Mouse (Mus musculus): ENCODE measurements around the gene Cnnm4. TPM values are rescaled to one million over a fixed set of nuclear protein-coding genes. Genes with fewer than 3 reads are reported as not detected.
A peak's percentile ranks its signal among the peaks of the same experiment; 100 is the strongest.

Gene Cnnm4
- polyA plus RNA-seq, 1 experiment from 2014 or later: 10.9 TPM

- no peaks in the 10 kb centered on the region for H3K36me3 ChIP-seq (ENCODE audit: insufficient read depth)
- H3K9me3 ChIP-seq (ENCODE audit: low read depth, low read length): no peaks in the 10 kb centered on the region
- WGBS: 66% methylated on average over 10 of the region's 10 CpGs
- H3K4me3 ChIP-seq (ENCODE audit: low read depth, low read length): peak overlapping the region; percentile 16; the same call in 1 of the 2 replicates
- no peaks in the 10 kb centered on the region for H3K27me3 ChIP-seq (ENCODE audit: insufficient read depth, low read length)
- ATAC-seq (ENCODE audit: insufficient read depth) (no peak), DNase-seq (no peak)
- no peak for TF ChIP-seq CTCF (IDR thresholded peaks at IDR 0.05; ENCODE audit: low read depth)
- peaks cover 36% of the 10 kb centered on the region for H3K4me1 ChIP-seq (ENCODE audit: insufficient read depth)
- peak overlapping the region; percentile 40; the same call in 1 of the 2 replicates for H3K9ac ChIP-seq
- H3K27ac ChIP-seq (ENCODE audit: low read depth): no peak overlapping the region
- H3K4me2 ChIP-seq: peak overlapping the region; percentile 89
Measured at GRCm38 (mm10) chr1:36473211-36473780, 1.9 kb downstream of the Cnnm4 start.

GRCm38 (mm10) chr1:36474646-36475045 is 3.2 kb downstream of the Cnnm4 start:
- peak overlapping the region; percentile 9; the same call in 1 of the 2 replicates for H3K4me3 ChIP-seq (ENCODE audit: low read depth, low read length)
- no peaks in the 10 kb centered on the region for H3K27me3 ChIP-seq (ENCODE audit: insufficient read depth, low read length)
- H3K27ac ChIP-seq (ENCODE audit: low read depth): 0 out of 2 replicates have a peak overlapping the region, but pooled peaks have one; percentile 12
- peak overlapping the region; percentile 89 for H3K4me2 ChIP-seq
- H3K9ac ChIP-seq: peak overlapping the region; percentile 29
- H3K9me3 ChIP-seq (ENCODE audit: low read depth, low read length): no peaks in the 10 kb centered on the region
- no peaks in the 10 kb centered on the region for H3K36me3 ChIP-seq (ENCODE audit: insufficient read depth)
- WGBS: 47% methylated on average over 3 of the region's 3 CpGs
- peaks cover 36% of the 10 kb centered on the region for H3K4me1 ChIP-seq (ENCODE audit: insufficient read depth)
- TF ChIP-seq CTCF (IDR thresholded peaks at IDR 0.05; ENCODE audit: low read depth): no peak
- ATAC-seq (ENCODE audit: insufficient read depth) (no peak), DNase-seq (no peak)

- Histone ChIP-seq H3K4me2 (peak overlapping the region; percentile 89), H3K4me3 (ENCODE audit: low read depth, low read length) (0 out of 2 replicates have a peak overlapping the region, but pooled peaks have one; percentile 3), H3K36me3 (ENCODE audit: insufficient read depth) (no peaks in the 10 kb centered on the region), H3K27me3 (ENCODE audit: insufficient read depth, low read length) (no peaks in the 10 kb centered on the region), H3K9me3 (ENCODE audit: low read depth, low read length) (no peaks in the 10 kb centered on the region), H3K27ac (ENCODE audit: low read depth) (peak overlapping the region; percentile 42; the same call in 1 of the 2 replicates), H3K9ac (peak overlapping the region; percentile 20; the same call in 1 of the 2 replicates), H3K4me1 (ENCODE audit: insufficient read depth) (peaks cover 36% of the 10 kb centered on the region)
- DNase-seq: peak; percentile 34
- ATAC-seq (ENCODE audit: insufficient read depth): no peak
- TF ChIP-seq CTCF (IDR thresholded peaks at IDR 0.05; ENCODE audit: low read depth): no peak
- 49% methylated on average over 8 of the region's 8 CpGs for WGBS
Measured at GRCm38 (mm10) chr1:36475480-36476110, 4.2 kb downstream of the Cnnm4 start.

- H3K4me3 ChIP-seq (ENCODE audit: low read depth, low read length): no peak overlapping the region
- H3K9ac ChIP-seq: no peak overlapping the region
- WGBS: 60% methylated on average over 7 of the region's 7 CpGs
- no peaks in the 10 kb centered on the region for H3K27me3 ChIP-seq (ENCODE audit: insufficient read depth, low read length)
- no peaks in the 10 kb centered on the region for H3K9me3 ChIP-seq (ENCODE audit: low read depth, low read length)
- no peak overlapping the region for H3K27ac ChIP-seq (ENCODE audit: low read depth)
- no peak for TF ChIP-seq CTCF (IDR thresholded peaks at IDR 0.05; ENCODE audit: low read depth)
- ATAC-seq (ENCODE audit: insufficient read depth) (no peak), DNase-seq (no peak)
- H3K36me3 ChIP-seq (ENCODE audit: insufficient read depth): no peaks in the 10 kb centered on the region
- H3K4me2 ChIP-seq: no peak overlapping the region
- H3K4me1 ChIP-seq (ENCODE audit: insufficient read depth): peaks cover 36% of the 10 kb centered on the region
Measured at GRCm38 (mm10) chr1:36476426-36476825, 5.0 kb downstream of the Cnnm4 start.

GRCm38 (mm10) chr1:36478343-36478795 is 6.9 kb downstream of the Cnnm4 start:
- no peak overlapping the region for H3K4me3 ChIP-seq (ENCODE audit: low read depth, low read length)
- peaks cover 22% of the 10 kb centered on the region for H3K4me1 ChIP-seq (ENCODE audit: insufficient read depth)
- H3K9ac ChIP-seq: no peak overlapping the region
- no peaks in the 10 kb centered on the region for H3K36me3 ChIP-seq (ENCODE audit: insufficient read depth)
- no peak for TF ChIP-seq CTCF (IDR thresholded peaks at IDR 0.05; ENCODE audit: low read depth)
- WGBS: 34% methylated on average over 2 of the region's 2 CpGs
- ATAC-seq (ENCODE audit: insufficient read depth) (peak; percentile 29; the same call in 1 of the 2 replicates), DNase-seq (peak; percentile 31)
- H3K4me2 ChIP-seq: no peak overlapping the region
- H3K27ac ChIP-seq (ENCODE audit: low read depth): no peak overlapping the region
- no peaks in the 10 kb centered on the region for H3K9me3 ChIP-seq (ENCODE audit: low read depth, low read length)
- no peaks in the 10 kb centered on the region for H3K27me3 ChIP-seq (ENCODE audit: insufficient read depth, low read length)

- ATAC-seq (ENCODE audit: insufficient read depth) (no peak), DNase-seq (no peak)
- TF ChIP-seq CTCF (IDR thresholded peaks at IDR 0.05; ENCODE audit: low read depth): no peak
- Histone ChIP-seq H3K27me3 (ENCODE audit: insufficient read depth, low read length) (no peaks in the 10 kb centered on the region), H3K27ac (ENCODE audit: low read depth) (no peak overlapping the region), H3K9me3 (ENCODE audit: low read depth, low read length) (no peaks in the 10 kb centered on the region), H3K4me3 (ENCODE audit: low read depth, low read length) (no peak overlapping the region), H3K4me1 (ENCODE audit: insufficient read depth) (peaks cover 5% of the 10 kb centered on the region; the same call in 1 of the 2 replicates), H3K4me2 (no peak overlapping the region), H3K36me3 (ENCODE audit: insufficient read depth) (no peaks in the 10 kb centered on the region), H3K9ac (no peak overlapping the region)
- 76% methylated on average over 12 of the region's 12 CpGs for WGBS
Measured at GRCm38 (mm10) chr1:36479903-36480899, 8.8 kb downstream of the Cnnm4 start.

All from lung, embryonic 14.5 days (tissue).